Mouse (Mus musculus): Measurements from ENCODE around the gene Calml3. TPM values are rescaled to one million over a fixed set of nuclear protein-coding genes. Genes with fewer than 3 reads are reported as not detected.

The Calml3 gene
- total RNA-seq, 2 experiments from 2014 or later, result not detected

- DNase-seq, result no peak
These were observed 20.5 kb downstream of the Calml3 start for GRCm38 (mm10) chr13:3783621-3784020.

GRCm38 (mm10) chr13:3782499-3782898 lies 21.6 kb downstream of the Calml3 start:
- DNase-seq, result no peak

More at GRCm38 (mm10) chr13:3783621-3784020, 20.5 kb downstream of the Calml3 start:
- intact Hi-C loops (cut with DNase I), result no loop called here

DNA sequence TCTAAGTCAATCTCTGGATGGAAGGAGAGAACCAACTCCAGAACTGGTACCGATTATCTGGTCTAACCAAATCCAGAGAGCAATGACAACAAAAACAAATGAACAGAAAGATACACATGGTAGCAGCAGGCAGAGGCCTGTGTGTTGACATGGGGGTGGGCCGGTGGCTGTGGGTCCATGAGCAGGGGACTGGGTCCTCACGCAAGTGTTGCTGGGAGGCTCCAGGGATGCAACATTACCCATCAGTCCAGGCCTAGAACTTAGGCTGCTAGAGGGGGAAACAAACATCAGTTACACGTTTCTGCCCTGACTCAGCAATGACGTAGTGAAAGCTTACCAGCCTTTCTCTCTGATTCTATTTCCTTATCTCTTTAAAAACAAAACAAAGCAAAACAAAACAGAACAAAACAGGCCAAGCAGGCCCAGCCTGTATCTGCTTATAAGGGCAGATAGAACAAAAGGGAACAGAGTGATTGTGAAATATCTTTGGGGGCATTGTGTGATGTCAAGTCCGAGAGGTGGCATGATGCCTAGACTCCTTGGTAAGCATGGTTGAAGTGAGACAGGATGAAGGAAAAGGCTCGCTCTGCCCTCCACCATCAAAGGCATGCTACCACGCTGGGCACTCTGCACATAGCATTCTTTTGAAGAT lies 24.4 kb downstream of the Calml3 start:
- intact Hi-C loops (cut with DNase I), result no loop called here
- no peak for DNase-seq

More at GRCm38 (mm10) chr13:3782499-3782898, 21.6 kb downstream of the Calml3 start:
- intact Hi-C loops (cut with DNase I), result no loop called here

GRCm38 (mm10) chr13:3778591-3779364 lies 25.3 kb downstream of the Calml3 start:
- DNase-seq, result no peak
- intact Hi-C loops (cut with DNase I), result no loop called here

- intact Hi-C loops (cut with DNase I), result no loop called here
These were observed 26.8 kb downstream of the Calml3 start for GRCm38 (mm10) chr13:3777216-3777912.

DNA sequence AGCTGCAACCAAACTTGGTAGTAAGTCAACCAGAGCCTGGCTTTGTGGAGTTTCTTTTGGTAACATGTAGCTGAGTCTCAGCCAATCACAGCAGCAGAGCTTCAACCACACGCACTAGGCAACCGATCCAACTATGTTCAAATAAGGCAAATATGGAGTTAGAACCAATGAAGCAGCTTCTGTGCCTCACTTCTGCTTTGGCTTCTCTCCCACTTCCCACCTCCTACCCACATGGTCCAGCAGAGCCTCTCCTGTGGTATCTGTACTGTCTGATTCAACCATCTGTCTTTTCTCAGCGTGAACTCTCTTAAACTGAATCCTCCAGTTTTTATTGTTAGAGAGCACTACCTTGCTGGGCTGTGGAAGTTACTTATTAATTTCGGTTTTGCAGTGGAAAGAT lies 27.7 kb downstream of the Calml3 start:
- intact Hi-C loops (cut with DNase I), result no loop called here

More at GRCm38 (mm10) chr13:3777216-3777912, 26.8 kb downstream of the Calml3 start:
- no peak for DNase-seq

GRCm38 (mm10) chr13:3774991-3775390 lies 29.1 kb downstream of the Calml3 start:
- intact Hi-C loops (cut with DNase I), result no loop called here

More for the DNA sequence above, 27.7 kb downstream of the Calml3 start:
- DNase-seq, result no peak

DNA sequence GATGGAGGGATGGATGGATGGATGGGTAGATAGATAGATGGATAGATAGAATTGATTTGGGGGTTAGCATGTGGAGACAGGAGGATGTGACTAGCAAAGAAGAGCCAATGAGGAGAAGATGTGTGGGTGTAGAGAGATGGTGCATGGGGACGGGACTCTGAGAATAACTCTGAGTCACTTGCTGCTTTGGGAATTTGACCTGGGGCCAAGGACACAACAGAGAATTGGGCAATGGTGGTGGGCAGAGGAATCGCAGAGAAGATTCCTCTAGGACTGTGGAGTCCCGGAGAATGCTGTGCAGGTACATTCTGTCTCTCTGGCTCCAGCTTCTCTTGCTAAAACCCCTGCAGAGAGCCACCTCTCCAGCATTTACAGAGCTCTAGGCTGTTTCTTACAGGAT lies 29.8 kb downstream of the Calml3 start:
- DNase-seq, result no peak
- intact Hi-C loops (cut with DNase I), result no loop called here

More at GRCm38 (mm10) chr13:3774991-3775390, 29.1 kb downstream of the Calml3 start:
- DNase-seq, result no peak

GRCm38 (mm10) chr13:3773149-3773688 lies 30.9 kb downstream of the Calml3 start:
- DNase-seq, result no peak
- intact Hi-C loops (cut with DNase I), result no loop called here

DNA sequence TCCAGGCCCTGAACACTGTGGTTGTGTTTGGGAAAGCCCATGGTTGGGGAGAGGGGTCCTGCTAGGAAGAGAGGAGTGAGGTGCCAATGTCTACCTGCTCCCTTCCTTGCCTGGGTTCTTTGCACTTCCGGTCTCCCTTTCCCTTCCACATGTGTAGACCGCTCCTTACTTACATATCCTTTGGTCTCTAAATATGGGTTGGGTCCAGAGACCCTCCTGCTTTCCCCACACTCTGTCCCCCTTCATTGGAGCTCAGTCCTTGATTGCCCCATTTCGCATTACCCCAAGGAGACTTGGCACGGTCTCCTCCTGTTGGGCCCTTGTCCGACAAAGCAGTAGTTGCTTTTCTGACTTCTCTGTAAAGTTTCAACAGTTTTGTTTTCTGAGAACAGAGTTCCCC lies 32.9 kb downstream of the Calml3 start:
- intact Hi-C loops (cut with DNase I), result no loop called here
- no peak for DNase-seq

DNA sequence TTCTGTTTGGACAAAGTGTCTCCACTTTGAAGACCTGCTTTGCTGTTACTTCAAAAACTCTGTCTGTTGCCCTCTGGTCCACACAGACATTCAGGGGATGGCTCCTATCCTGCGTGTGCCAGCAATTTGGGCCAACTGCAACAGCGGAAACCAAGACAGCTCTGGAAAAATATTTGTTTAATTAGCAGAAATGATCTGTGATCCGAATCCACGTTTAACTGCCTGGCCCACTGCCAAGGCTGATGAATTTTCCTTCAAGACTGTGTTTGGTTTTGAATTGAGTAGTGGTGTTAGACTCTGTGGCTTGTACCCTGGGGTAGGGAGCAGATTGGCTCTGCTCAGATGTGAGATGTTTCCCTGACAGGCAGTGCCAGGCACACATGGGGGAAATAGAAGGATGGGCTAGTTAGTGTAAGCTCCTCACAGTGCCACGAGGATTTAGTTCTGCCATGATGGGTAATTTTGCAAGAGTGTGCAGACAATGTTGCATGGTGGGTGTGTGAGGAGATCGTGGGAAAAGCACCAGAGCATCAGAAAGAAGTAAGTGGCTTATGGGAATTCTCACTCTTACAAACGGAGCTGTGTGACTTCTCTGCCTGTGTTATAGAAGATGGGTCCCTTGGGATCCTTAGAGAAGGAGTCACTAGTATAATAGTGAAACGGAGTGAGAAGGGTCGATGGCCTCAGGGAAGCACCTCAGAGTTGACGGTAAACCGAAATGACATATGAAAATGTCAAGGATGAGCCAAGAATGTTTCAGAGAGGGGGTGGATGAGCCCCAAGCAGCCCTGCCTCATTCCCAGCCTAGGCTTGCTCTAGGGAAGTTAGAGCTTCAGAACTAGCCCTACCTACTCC lies 33.7 kb downstream of the Calml3 start:
- intact Hi-C loops (cut with DNase I), result no loop called here
- peak in 1 of 2 experiments; percentile 40 for DNase-seq

GRCm38 (mm10) chr13:3769531-3769930 lies 34.6 kb downstream of the Calml3 start:
- intact Hi-C loops (cut with DNase I), result no loop called here
- DNase-seq, result no peak

DNA sequence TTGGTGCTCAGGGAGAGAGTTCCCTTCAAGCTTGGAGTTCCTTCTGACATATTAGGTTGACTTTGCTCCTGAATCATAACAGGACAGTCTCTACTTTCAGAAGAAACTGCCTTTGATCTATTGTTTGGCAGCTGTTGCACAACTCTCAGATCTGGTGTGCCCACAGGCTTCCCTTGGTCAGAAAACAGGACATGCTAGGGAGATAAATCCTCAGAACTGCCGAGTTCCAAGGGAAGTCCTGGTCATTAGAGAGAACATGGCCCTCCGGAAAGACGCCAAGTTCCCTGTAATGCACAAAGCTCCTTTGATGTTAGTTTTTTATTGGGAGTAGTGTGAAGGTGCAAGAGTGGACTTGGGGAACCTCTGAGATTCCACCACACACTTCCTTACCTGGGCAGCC lies 35.5 kb downstream of the Calml3 start:
- no peak for DNase-seq
- intact Hi-C loops (cut with DNase I), result no loop called here

DNA sequence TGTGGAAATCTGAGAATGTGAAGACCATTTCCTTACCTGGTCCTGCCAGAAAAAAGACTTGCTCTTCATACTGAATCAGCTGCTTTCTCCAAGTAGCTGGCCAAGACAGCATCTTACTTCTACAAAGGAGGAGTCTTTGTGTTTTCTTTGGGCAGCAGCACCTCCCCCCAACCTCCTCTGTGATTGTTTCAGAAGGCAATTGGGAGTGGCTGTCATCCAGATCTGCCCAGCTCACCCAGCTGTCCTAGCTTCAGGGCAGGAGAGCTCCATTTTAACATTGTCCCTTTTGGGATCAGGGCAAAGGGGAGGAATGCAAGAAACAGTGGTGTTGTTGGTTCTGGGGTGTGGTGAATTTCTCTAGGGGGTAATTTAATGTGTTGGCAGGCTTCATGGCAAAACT lies 37.0 kb downstream of the Calml3 start:
- no peak for DNase-seq
- intact Hi-C loops (cut with DNase I), result no loop called here

DNA sequence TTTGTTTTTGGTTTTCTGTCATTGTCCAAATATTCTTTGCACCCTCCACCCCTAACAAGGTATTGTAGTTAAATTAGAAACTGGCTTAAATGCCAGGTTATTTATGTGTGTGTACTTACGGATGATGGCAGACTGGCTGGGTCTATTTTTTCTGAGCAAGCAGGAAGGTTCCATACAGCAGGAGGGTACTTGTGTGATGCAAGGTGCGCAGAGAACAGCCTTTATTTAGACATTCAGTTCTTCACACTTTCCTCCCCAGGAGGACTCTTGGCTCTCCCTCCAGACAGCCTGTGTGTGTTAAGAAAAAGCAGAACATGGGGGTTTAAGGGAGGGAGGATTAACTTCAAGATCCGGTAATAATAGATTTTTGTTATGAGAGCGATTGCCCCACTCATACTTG lies 38.3 kb downstream of the Calml3 start:
- intact Hi-C loops (cut with DNase I), result no loop called here
- DNase-seq, result no peak

DNA sequence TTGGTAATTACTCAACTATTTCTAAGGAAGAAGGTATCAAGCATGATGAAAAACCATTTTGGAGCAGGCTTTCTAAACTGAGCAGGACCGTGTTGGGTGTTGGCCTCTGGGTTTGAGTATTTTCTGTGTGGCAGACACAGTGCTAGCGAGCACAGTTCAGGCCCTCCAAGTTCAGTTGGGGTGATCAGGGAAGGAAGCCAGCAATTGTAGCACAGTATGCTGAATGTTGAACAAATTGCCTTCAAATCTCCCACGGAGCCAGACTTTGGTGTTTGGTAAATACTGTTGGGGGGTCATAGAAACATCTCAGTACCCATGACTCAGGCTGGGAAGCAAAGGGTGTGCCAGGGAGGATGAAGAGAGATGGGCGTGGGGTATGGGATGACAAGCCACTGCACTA lies 43.0 kb downstream of the Calml3 start:
- intact Hi-C loops (cut with DNase I), result no loop called here
- no peak for DNase-seq

- intact Hi-C loops (cut with DNase I), result no loop called here
- no peak for DNase-seq
These were observed 45.8 kb downstream of the Calml3 start for GRCm38 (mm10) chr13:3758347-3758746.

DNA sequence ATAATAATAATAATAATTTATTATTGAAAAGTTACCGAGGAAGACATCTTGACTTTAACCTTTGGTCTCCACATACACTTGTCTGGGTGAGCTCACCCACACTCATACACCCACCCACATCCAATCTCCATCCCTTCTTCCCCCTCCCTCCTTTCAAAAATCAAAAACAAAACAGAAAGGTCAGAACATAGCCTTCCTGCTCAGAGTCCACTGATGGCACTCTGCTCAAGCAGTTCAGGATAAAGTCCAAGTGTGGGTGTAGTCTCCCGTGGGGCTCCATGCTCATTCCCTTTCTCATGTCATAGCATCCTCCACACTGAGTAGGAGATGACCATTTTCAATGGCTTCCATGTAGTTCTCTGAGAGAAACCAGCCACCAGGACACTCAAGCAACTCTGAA lies 50.8 kb downstream of the Calml3 start:
- intact Hi-C loops (cut with DNase I), result no loop called here

More for the DNA sequence above, 50.8 kb downstream of the Calml3 start:
- no peak for DNase-seq

Measured in heart, postnatal 36 days (tissue).